Mouse (Mus musculus) left cerebral cortex, adult 2 months (tissue): ENCODE measurements at regions not wholly inside any gene's neighbourhood (a gene's known extent, or its start where the extent isn't known, plus 50 kb on each side); places are given as distances from the start of the nearest gene placed in this dataset.

Source experiments
- DNase-seq, 2 experiments: peaks; one replicate each; pipeline ENCODE4 v3.0.0; 2021 to 2022; ENCODE audit warnings: low spot score in 2 of 2, mixed read lengths in 1 of 2; ENCODE audit errors: extremely low spot score in 1 of 2
- H3K27ac ChIP-seq: fragments of 200-600 bp; 2 replicates; pipeline ENCODE4 v1.8.1; 2022
- H3K4me3 ChIP-seq: fragments of 200-600 bp; 2 replicates; pipeline ENCODE4 v1.8.1; 2022
- CTCF ChIP-seq: fragments of 200-600 bp; IDR thresholded peaks from 2 replicates; pipeline ENCODE4 v1.8.1; 2022; ENCODE audit warnings: antibody characterized with exemption, mild to moderate bottlenecking, moderate library complexity
- intact Hi-C: fragments of 180-260 bp; cut with DNase I; formaldehyde crosslinking; loops from one replicate; pipeline ENCODE4 v1.15.1; 2025

GRCm38 (mm10) chr14:80391418-80391817 is 407.5 kb downstream of the Olfm4 start:
- TF ChIP-seq CTCF: no peak
- intact Hi-C loops: no loop called here
- no peak for DNase-seq
- Histone ChIP-seq H3K27ac (no peak overlapping the region), H3K4me3 (no peak overlapping the region)

GRCm38 (mm10) chr14:80408317-80408716 is 424.4 kb downstream of the Olfm4 start:
- no peak for TF ChIP-seq CTCF
- intact Hi-C loops: no loop called here

GRCm38 (mm10) chr14:80418810-80419325 is 435.0 kb downstream of the Olfm4 start:
- DNase-seq: no peak
- Histone ChIP-seq H3K4me3 (no peak overlapping the region), H3K27ac (no peak overlapping the region)
- intact Hi-C loops: no loop called here
- no peak for TF ChIP-seq CTCF

More at GRCm38 (mm10) chr14:80408317-80408716, 424.4 kb downstream of the Olfm4 start:
- Histone ChIP-seq H3K4me3 (no peak overlapping the region), H3K27ac (no peak overlapping the region)
- DNase-seq: no peak

GRCm38 (mm10) chr14:80443820-80444219 is 459.9 kb downstream of the Olfm4 start:
- intact Hi-C loops: no loop called here
- no peak overlapping the region for H3K27ac ChIP-seq
- no peak overlapping the region for H3K4me3 ChIP-seq
- no peak for TF ChIP-seq CTCF
- no peak for DNase-seq

GRCm38 (mm10) chr14:80471470-80471869 is 487.6 kb downstream of the Olfm4 start:
- no peak for TF ChIP-seq CTCF
- Histone ChIP-seq H3K27ac (no peak overlapping the region), H3K4me3 (no peak overlapping the region)
- intact Hi-C loops: no loop called here
- no peak for DNase-seq

- no peak for TF ChIP-seq CTCF
- no peak for DNase-seq
- Histone ChIP-seq H3K4me3 (no peak overlapping the region), H3K27ac (no peak overlapping the region)
- intact Hi-C loops: no loop called here
Observed at GRCm38 (mm10) chr14:80479918-80480317, 496.0 kb downstream of the Olfm4 start.

GRCm38 (mm10) chr14:80482771-80483170 is 498.9 kb downstream of the Olfm4 start:
- no peak overlapping the region for H3K27ac ChIP-seq
- intact Hi-C loops: no loop called here
- DNase-seq: no peak
- no peak overlapping the region for H3K4me3 ChIP-seq
- no peak for TF ChIP-seq CTCF

GRCm38 (mm10) chr14:80484256-80484655 is 500.4 kb downstream of the Olfm4 start:
- no peak for TF ChIP-seq CTCF
- no peak for DNase-seq
- intact Hi-C loops: no loop called here
- H3K27ac ChIP-seq: no peak overlapping the region
- no peak overlapping the region for H3K4me3 ChIP-seq

GRCm38 (mm10) chr14:80485149-80485548 is 501.3 kb downstream of the Olfm4 start:
- intact Hi-C loops: no loop called here
- no peak for DNase-seq
- no peak for TF ChIP-seq CTCF
- Histone ChIP-seq H3K4me3 (no peak overlapping the region), H3K27ac (no peak overlapping the region)

- Histone ChIP-seq H3K27ac (no peak overlapping the region), H3K4me3 (no peak overlapping the region)
- no peak for TF ChIP-seq CTCF
- DNase-seq: no peak
- intact Hi-C loops: no loop called here
Observed at GRCm38 (mm10) chr14:80486605-80487004, 502.7 kb downstream of the Olfm4 start.

- intact Hi-C loops: no loop called here
- TF ChIP-seq CTCF: no peak
- Histone ChIP-seq H3K27ac (no peak overlapping the region), H3K4me3 (no peak overlapping the region)
- no peak for DNase-seq
Observed at GRCm38 (mm10) chr14:80492043-80492900, 508.4 kb downstream of the Olfm4 start.

- intact Hi-C loops: no loop called here
- no peak overlapping the region for H3K27ac ChIP-seq
- TF ChIP-seq CTCF: no peak
- DNase-seq: no peak
- no peak overlapping the region for H3K4me3 ChIP-seq
Observed at GRCm38 (mm10) chr14:80492901-80493279, 509.0 kb downstream of the Olfm4 start.

- no peak for DNase-seq
- intact Hi-C loops: no loop called here
Observed at GRCm38 (mm10) chr14:80504351-80504750, 520.5 kb downstream of the Olfm4 start.

More at GRCm38 (mm10) chr14:80504351-80504750, 520.5 kb downstream of the Olfm4 start:
- no peak for TF ChIP-seq CTCF
- Histone ChIP-seq H3K27ac (no peak overlapping the region), H3K4me3 (no peak overlapping the region)
